Mouse (Mus musculus) 416B (cell line): ENCODE data around the gene Rsu1.
A peak's percentile ranks its signal among the peaks of the same experiment; 100 is the strongest.

Experiments
- DNase-seq: peaks from one replicate; pipeline ENCODE4 v3.0.0; 2011; ENCODE audit warnings: low read depth

Rsu1 gene

DNA sequence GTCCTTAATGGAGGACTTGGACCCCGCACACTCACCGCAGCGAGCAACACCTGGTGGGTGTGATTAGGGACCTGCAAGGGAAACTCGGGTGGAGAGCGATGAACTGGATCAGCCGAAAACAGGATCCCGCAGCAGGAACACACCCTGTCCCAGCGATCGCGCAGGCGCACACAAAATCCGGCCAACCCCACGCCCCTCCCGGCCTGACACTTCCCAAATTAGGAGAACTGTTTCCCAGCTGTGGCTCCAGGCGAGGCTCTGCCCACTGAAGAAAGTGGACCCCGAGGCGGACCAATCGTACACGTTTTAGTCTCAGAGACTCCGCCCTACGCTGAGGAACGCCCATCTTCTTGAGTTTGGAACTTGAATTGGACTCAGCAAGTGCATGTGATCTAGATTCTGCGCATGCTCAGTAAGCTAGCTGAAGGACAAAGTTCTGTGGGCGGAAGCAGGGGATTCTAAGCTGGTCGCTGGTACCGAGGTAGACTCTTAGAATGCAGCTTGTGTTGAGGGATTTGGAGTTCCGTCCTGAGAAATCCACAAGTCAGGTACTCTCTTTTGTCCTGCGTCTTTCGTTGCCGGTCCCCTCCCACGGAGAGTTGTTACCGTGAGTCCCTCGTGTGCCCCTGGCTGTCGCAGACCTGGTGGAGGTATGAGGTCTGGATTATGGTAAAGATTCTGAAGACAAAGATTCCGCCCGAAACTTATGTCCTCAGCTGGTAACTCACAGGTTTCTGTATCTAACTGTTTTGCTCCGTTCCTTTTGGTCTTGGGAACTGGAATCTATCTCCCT lies at the start of gene Rsu1:
Gene Rsu1 (minus strand): TSS at position 251 of the 793 bp plus-strand sequence.
- DNase-seq, result peak; percentile 100

DNA sequence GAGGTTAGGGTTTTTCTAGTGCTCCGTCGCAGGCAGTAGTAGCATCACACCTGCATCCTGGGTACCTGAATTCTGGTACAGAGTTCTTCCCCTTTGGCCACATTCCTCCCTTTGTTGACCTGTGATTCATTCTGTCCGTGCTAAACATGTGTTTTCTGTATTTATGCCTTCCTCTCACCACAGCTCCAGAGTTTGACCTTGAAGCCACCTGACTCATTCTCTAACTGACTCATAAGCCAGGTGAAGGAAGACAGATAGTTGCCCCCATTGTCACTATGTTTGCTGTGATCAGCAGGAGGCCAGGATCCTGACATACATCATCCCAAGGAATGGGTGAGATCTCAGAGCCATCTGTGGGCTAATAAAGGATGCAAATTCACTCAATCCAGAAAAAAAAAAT lies 32.2 kb upstream of the Rsu1 start:
- peak; percentile 72 for DNase-seq

DNA sequence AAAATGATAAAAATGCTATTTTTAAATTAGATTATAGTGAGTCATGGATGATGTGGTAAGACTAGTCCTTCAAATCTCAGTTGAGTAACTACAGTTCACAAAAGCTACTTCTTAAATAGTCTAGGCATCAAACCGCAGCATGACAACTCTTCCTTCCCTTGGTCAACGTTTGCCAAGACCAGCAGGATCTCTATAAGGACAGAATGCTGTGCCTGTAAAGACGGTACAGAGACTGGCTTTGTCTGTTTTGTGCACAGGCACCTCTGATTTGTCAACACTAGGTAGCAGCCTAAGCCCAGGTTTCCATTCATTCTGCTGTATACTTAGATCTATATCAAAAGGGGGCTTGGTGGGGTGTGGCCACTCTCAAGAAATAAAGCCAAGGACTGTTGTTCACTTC lies 27.8 kb upstream of the Rsu1 start:
- DNase-seq, result peak; percentile 98

DNA sequence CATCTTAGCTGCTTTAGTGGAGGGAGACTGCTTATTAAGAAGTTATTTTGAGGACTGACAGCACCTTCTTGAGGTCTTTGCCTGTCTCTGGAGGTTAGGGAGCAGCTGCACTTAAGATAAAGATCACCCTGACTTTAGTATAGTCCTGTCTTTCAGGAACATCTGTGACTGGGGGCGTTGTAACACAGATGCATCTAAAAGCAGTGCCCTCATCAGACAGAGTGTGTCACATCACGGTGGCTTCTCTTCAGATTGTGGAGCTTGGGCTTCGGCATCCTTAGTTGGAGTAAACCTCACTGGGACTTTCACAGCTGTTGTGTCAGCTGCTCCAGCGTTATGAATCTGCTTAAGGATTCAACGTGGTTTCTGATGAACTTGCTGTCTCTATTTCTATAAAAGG lies 26.5 kb upstream of the Rsu1 start:
- no peak for DNase-seq

DNA sequence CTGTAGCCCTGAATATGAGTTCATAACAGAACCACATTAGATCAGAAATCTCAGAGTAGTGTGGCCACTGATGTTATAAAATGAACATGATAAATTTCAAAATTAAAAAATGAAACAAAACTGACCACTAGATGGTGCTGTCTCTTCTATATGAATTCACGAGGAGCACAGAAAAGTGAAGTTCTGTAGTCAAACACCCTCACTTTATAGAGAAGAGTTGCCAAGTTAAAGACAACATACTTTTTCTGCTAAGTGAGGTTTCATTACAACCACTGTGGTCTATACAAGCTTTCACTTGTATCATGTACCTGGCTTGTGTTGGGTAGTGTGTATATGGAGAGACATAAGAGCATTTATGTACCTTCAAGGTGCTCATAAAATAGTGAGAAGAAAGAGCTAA lies 19.4 kb upstream of the Rsu1 start:
- DNase-seq, result peak; percentile 78

DNA sequence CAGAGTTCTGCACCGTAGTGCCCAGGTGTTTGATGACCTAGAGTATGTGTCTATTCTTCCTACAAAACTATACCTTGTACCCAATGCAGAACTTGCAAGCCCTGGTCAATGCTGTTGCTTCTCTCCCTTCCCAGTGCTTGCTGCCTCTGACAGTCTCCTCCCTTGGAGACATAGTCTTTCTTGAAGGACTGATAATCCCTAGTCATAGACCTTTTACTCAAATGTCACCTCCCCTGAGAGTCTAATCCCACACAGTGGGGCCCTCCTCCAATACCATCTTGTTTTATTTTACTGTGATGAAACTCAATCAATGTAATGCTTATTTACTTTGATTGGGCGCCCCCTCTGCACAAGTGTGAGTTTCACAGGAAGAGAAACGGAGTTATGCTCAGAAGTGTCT lies 18.9 kb upstream of the Rsu1 start:
- DNase-seq, result no peak

DNA sequence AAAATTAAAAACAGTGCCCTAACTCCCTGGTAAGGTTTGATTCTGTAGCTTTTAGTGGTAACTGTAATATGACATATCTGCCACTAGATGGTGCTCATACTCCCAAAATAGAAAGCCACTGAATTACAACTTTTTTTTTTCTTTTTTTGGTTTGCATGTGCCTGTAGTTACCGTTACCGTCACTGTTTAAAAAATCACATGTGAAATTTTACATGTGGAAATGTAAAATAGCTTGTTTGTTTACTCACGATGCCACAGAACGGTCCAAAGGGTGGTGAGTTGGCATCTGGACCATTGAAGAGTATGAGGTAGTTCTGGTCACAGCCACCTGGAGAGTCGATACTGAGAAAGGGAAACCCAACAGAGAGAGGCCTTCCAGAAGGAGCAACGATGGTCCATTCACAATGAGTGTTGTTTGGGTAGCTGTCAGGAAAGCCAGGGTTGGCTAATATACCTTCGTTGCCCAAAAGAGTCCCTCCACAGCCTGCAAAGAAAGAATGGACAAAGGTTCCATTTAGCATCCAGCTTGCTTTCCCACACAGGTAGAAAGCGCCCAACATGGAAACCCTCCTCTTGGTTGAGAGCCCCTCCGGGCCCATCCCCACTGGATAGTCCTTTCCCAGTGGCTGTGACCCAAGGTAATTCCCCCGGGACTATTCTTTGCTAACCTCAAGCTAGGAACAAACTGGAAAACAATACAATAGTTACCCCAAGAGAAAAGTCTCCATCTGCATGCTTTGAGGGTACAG lies 7.1 kb upstream of the Rsu1 start:
- DNase-seq, result peak; percentile 66

DNA sequence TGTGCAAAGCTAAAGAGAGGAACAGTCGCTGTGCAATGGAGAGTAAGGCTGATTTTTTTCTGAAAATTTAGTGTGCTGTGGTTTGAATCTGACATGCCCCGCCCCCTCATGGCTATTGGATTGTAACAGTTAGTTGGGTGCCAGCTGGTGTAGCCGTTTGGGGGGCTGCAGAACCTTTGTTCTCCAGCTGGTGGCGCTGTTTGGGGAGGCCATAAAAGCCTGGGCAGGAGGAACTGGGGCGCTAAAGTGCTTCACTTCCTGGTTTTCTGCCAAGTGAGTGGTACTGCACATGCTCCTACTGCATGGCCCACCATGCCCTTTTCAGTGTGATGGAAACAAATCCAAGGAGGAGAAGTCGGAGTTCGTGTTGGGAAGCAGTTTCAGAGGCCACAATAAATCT lies 4.7 kb upstream of the Rsu1 start:
- DNase-seq, result peak; percentile 40

DNA sequence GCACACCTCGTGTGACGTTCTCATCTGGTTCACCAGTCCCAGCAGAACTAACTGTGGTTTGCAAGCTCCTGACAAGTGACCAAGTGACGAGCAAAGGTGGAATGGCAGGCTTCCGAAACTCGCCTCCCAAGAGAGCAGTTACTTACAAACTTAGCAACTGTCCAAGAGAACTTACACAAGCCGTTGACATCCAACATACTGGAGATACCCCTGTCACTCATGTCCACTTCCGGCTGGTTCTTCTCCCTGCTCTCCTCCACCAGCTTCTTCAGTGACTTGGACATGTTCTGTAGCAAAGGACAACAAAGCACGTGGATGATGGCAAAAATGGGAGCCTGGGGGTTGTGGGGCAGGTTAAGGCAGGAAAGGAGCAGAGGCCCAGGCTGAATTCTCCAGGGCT lies 479 bp downstream of the Rsu1 start:
- no peak for DNase-seq

DNA sequence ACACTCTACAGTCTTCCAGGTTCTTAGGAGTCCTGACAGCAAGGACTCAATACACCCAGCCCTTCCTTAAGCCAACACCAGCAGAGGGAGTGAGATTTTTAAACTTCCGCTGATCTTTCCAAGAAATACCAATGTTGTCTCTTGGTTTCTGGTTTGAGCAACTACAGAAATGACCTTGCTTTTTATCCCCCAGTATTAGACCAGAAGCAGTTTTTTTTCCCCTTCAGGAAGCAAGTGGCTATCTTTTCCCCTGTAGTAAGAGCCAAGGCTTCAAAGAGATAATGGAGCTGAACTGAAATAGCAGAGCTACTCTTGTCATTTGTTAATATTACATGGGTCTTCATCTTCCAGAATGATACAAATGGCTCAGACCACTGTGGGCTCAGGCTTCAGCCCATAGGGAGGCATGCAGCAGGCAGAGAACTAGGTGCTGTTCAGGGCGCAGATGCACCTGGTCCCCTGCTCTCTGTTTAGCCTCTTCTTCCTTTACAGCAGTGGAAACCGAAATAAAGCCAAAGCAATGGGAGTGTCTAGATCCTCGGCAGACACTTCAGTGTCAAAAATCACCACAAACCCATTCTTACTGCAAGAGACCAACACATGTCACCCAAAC lies 2.4 kb downstream of the Rsu1 start:
- peak; percentile 64 for DNase-seq

DNA sequence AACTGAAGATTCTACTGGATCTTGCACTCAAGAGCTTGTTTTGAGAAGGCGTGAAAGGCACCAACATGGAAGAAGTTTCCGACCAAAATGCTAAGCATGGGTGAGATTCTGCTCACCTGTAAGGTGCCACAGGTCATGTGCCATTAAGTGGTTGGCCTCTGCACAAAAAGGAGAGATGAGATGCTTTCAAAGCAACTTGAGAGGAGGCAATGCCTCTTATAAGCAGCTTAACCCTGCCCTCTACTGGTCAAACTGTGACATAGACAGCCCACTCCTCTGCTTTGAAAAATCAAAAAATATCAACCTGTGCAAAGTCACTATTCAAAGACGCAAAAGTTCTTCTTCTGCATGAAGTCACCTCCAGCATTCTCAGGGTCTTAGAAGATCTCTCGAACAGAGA lies 6.3 kb downstream of the Rsu1 start:
- peak; percentile 73 for DNase-seq

DNA sequence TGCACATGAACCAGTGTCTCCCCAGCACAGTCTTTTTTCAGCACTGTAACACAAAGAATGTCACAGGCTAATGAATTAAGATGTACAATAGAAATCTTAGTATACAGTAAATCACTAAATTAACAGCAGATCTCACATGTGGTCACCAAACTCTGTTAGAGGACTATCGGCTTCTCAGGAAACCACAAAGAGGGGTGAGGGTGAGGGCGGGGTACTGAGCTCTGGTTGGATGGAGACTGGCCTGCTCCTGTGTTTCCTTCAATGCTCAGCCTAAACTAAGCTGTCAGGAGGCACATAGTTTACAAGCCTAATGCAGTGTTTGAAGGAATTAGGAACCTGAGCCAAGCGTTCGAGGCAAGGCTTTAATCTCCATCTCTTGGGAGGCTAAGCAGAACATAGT lies 8.1 kb downstream of the Rsu1 start:
- peak; percentile 57 for DNase-seq

DNA sequence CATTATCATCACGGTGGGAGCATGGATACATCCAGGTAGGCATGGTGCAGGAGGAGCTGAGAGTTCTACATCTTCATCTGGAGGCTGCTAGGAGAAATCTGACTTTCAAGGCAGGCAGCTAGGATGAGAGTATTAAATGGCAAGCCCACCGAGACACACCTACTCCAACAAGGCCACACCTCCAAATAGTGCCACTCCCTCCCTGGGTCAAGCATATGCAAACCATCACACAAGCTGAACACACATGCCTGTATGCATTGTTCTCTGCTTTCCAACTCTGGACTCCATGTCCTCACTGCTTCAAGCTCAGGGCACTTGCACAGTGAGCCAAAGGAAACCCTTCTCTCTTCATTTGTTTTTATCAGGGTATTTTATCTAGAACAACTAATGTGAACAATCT lies 12.6 kb downstream of the Rsu1 start:
- DNase-seq, result no peak

DNA sequence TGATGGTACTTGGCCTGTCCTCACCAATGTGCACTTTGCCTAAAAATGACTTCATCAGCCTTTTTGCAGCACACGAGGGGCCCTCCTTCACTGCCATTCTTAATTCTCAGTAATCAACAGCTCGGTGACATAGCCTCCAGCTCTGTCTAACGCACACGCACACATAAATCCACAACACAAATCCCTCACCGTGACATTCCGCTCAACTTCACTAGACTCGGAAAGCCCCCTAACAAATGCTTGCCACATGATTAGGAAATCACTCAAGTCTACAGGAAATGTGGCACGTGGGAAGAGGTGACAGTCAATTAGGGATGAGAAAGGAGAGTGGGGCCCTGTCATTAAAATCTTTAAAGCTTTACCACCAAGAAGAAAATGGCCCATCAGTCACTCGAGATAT lies 30.5 kb downstream of the Rsu1 start:
- no peak for DNase-seq

DNA sequence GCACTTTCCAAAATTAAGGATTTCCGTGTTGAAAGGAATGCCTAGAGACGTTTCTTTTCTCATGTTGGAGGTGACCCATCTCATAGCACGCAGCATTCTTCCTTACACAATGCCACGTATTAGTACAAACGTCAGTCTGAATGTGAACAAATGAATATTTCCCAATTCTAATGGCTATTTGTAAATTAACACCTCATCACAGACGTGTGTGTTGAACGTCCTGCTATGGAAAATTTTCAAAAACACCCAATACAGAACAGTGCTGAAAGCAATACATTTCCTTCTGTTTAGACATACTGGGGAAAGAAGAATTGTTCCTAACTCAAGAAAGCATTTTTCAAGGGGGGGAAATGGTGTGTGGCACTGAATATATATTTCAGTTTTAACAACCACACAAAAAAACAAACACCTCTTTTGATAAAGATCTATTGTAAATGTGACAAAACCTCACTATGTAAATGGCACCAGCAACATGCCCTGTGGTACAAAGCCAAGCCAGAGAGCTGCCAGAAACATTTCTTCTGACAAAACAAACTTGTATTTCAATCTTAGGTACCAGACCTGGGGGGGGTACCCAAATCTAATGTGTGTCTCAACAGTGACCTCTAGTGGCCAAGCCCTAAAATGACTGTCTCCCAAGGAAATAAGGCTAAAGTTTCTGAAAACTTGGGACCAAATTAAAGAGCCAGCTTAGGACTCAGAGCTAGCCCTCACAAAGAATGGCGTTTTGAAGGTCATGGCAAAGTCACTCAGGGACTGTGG lies 33.9 kb downstream of the Rsu1 start:
- DNase-seq, result peak; percentile 73

DNA sequence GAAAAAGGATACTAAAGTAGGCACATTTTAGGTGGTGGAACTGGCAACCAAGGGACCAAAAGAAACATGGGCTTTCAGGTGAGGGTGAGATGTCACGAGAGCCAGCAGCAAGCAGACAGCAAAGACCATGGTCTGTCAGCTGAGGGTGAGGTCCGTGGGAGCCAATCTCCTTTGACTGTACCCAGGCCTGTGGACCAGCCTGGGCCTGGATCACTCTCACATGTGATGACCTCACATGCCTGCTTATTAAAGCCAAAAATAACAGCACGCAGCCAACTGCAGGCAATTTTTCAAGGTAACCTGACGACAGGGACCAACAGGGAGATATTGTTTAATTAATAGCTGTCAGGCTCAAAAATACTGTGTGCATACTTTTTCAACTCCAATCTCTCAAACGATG lies 35.5 kb downstream of the Rsu1 start:
- DNase-seq, result no peak

DNA sequence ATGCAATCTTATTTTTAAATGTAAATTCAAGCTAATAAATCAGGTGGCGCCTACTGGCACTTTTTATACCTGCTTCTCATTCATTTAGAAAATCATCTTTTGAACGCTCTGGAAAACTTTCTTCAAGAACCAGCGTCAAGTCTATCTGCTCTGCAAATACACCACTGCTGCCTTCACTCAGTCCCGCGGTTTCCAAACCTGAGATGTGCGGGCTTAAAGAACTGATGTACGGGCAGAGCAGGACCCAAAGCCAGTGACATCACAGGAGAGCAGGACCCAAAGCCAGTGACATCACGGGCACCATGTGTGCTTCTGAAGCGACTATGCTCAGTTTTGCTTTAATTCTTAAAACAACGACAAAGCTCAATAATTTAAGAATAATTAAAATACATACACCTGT lies 36.4 kb downstream of the Rsu1 start:
- DNase-seq, result no peak

DNA sequence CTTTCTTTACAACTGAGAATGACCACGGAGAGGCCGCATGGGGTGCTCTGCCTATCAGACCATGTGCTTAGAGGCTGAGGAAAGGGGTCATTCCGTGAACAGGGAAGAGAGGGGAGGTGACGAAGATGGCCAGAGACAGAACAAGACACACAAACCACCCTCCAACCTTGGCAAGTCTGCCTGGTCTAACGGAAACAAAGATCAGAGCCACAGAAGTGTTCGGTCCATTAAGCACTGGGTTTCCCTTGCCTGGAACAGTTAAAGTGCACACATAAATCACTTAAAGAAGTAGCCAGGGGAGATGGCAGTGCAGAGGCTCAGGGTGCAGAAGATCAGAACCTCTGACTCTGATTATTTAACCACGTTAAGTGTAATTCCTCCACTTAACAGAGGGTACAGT lies 37.3 kb downstream of the Rsu1 start:
- no peak for DNase-seq

DNA sequence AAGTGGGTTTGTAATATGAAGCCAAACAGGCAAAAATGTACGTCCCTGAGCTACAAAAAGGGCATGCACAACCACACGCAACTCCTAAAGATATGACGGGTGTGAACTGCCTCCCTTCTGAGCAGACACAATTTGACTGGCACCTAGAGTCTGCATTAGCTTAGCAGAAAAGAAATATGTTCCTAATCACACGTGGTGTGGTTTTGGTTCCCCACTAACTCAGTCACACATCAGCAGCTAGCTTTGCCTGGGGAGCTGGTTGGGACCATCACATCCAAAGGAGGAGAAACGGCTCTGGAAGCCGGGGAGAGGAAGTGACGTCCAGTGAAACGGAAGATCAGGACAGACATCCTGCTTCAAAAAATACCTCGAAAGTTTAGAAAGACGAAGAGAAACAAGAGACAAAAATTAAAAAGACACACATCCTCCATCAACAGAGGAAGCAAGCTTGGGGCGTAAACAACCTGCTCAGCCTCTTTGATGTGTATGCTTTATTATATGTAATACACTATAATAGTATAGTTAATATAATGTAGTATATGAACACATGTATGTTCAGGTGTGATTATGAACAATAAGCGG lies 37.9 kb downstream of the Rsu1 start:
- no peak for DNase-seq

DNA sequence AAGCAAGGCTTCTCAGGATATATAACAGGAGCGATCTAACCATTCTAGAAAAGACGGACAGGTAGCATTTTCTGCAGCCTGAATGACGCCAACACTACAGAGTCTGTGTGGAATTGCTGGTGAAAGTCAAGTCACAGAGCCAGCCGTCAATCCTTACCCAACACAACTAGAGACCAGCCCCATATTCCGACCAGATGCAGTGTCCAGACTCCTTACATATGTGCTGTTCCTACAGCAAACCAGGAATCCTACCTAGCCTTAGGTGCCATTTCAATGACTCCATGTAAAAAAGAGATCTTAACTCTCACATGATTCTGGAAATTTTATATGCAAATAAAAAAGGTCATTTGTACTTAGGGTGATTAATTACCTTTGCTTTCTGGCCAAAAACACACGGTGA lies 38.9 kb downstream of the Rsu1 start:
- DNase-seq, result no peak

DNA sequence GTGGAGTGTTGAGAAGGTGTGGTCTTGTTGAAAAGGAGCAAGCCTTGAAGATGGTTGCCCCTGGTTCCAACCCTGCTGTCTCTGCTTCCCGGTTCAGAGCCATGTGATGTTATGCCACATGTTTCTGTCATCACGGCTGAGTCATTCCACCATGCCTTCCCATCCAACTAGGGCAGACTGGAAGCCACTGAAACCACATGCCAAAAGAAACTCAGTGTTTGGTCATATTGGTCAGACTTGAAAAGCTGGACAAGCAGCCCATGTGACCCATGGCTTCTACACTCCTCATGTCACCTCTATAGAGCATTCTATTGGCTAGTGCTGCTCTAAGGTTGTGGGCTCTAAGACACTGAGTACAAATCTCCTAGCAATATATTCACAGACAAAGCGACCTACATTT lies 41.5 kb downstream of the Rsu1 start:
- peak; percentile 69 for DNase-seq

DNA sequence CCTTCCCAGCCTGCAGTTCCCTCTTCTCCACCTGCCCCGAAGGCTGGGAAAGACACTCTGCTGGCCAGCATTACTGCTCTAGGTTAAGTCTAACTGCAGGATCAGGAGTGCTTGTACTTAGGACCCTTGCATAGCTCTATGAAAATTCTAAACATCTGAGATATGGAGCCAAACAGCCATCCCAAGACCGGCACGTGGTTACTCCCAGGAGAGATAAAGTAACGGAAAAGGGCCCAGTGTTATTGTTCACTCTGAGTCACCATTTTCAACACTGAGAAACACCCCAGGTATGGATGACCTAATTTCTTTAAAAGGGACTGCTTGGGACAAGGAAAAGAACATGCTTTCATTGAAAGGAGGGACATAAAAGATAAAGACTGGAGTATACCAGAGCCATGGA lies 45.2 kb downstream of the Rsu1 start:
- no peak for DNase-seq
